Mouse (Mus musculus) CH12.LX (cell line): ENCODE measurements around the gene Sec24d.

ENCODE experiments used
- CTCF ChIP-seq, 2 experiments: IDR thresholded peaks in 1 of 2; conservative IDR thresholded peaks in 1 of 2; 2 replicates each; pipeline ENCODE4 v1.5.1; 2011 to 2012; ENCODE audit warnings: low read depth in 2 of 2, low read length in 2 of 2, improper control_type of control experiment in 1 of 2, inconsistent platforms in 1 of 2, mild to moderate bottlenecking in 1 of 2, moderate library complexity in 1 of 2
- HCFC1 ChIP-seq: IDR thresholded peaks from 2 replicates; pipeline ENCODE4 v1.6.1; 2012; ENCODE audit warnings: low read depth, mild to moderate bottlenecking, inconsistent platforms, low read length, improper control_type of control experiment
- KAT2A ChIP-seq: IDR thresholded peaks from 2 replicates; pipeline ENCODE4 v1.6.1; 2012; ENCODE audit warnings: low read length, improper control_type of control experiment, inconsistent platforms; ENCODE audit not compliant: insufficient replicate concordance
- MAX ChIP-seq: IDR thresholded peaks from 2 replicates; pipeline ENCODE4 v1.6.1; 2011; ENCODE audit warnings: low read length, improper control_type of control experiment
- MAZ ChIP-seq: IDR thresholded peaks from 2 replicates; pipeline ENCODE4 v1.6.1; 2012; ENCODE audit warnings: low read depth, mild to moderate bottlenecking, inconsistent platforms, low read length, improper control_type of control experiment, moderate library complexity
- MEF2A ChIP-seq: IDR thresholded peaks from 2 replicates; pipeline ENCODE4 v1.6.1; 2014; ENCODE audit warnings: low read depth, mild to moderate bottlenecking, inconsistent platforms, low read length, improper control_type of control experiment, borderline replicate concordance
- MXI1 ChIP-seq: IDR thresholded peaks from 2 replicates; pipeline ENCODE4 v1.6.1; 2011; ENCODE audit warnings: mild to moderate bottlenecking, low read depth, low read length, improper control_type of control experiment
- MYC ChIP-seq: IDR thresholded peaks from 2 replicates; pipeline ENCODE4 v1.6.1; 2011; ENCODE audit warnings: low read depth, mild to moderate bottlenecking, improper control_type of control experiment, low read length
- NELFE ChIP-seq: IDR thresholded peaks from 2 replicates; pipeline ENCODE4 v1.6.1; 2011; ENCODE audit warnings: low read depth, low read length, improper control_type of control experiment
- POLR2A ChIP-seq: IDR thresholded peaks from 2 replicates; pipeline ENCODE4 v1.6.1; 2011; ENCODE audit warnings: low read depth, mild to moderate bottlenecking, improper control_type of control experiment, low read length
- RAD21 ChIP-seq: IDR thresholded peaks from 2 replicates; pipeline ENCODE4 v1.6.1; 2011; ENCODE audit warnings: low read depth, mild to moderate bottlenecking, low read length, improper control_type of control experiment, moderate library complexity
- TCF12 ChIP-seq: IDR thresholded peaks from 2 replicates; pipeline ENCODE4 v1.6.1; 2014; ENCODE audit warnings: low read depth, mild to moderate bottlenecking, inconsistent platforms, low read length, improper control_type of control experiment
- ZC3H11A ChIP-seq: IDR thresholded peaks from 2 replicates; pipeline ENCODE4 v1.6.1; 2012; ENCODE audit warnings: low read depth, mild to moderate bottlenecking, inconsistent platforms, low read length, improper control_type of control experiment

- TF ChIP-seq POLR2A (no peak), MXI1 (no peak), CTCF (conservative IDR thresholded peaks at IDR 0.05 in 1 of 2, IDR thresholded peaks at IDR 0.05 in 1 of 2; ENCODE audit: low read depth in 2 of 2, low read length in 2 of 2) (no peak), HCFC1 (no peak), MAZ (no peak), RAD21 (no peak), MAX (no peak), NELFE (no peak), MEF2A (no peak), MYC (no peak), ZC3H11A (no peak), TCF12 (no peak; the same call in 1 of the 2 replicates), KAT2A (no peak)
These were observed 71.5 kb downstream of the Sec24d start for GRCm38 (mm10) chr3:123338666-123339195.
